In genomic region chr16:25425376-25425775, GRCm38 (mm10) we compare ENCODE assay signal across 28 mouse cellular contexts.
DNase-seq lines count a peak whose midpoint lies in the region; ATAC-seq and TF ChIP-seq lines count a peak whose summit lies in the region.
"Had no signal": no experiment of that assay in that cellular context is flagged by ENCODE, and none has a peak within 500 bp of the region (broad histone marks: within the 10 kb centered on the region; RNA-seq: fewer than 3 reads in every experiment).

No protein-coding gene starts in this region.

- no peaks in the 10 kb centered on the region for H3K9me3 ChIP-seq in embryonic facial prominence, embryonic 14.5 days (ENCODE audit: control insufficient read depth, low read length)
- H3K9me3 ChIP-seq in embryonic facial prominence, embryonic 10.5 days, result no peaks in the 10 kb centered on the region
- no peaks in the 10 kb centered on the region for H3K9me3 ChIP-seq in hindbrain, embryonic 14.5 days (ENCODE audit: control insufficient read depth, low read length)
- H3K9me3 ChIP-seq in hindbrain, postnatal 0 days (ENCODE audit: low read length), result no peaks in the 10 kb centered on the region
- H3K9me3 ChIP-seq: heart, embryonic 10.5 days; heart, embryonic 15.5 days; liver, embryonic 15.5 days; lung, embryonic 15.5 days; neural tube, embryonic 12.5 days had no signal

- H3K9ac ChIP-seq in embryonic facial prominence, embryonic 14.5 days (ENCODE audit: low read depth, low read length), result no peak overlapping the region
- H3K9ac ChIP-seq in hindbrain, embryonic 14.5 days, result no peak overlapping the region
- H3K9ac ChIP-seq in hindbrain, postnatal 0 days (replicated peaks; ENCODE audit: low read length), result no peak overlapping the region
- H3K9ac ChIP-seq: heart, embryonic 15.5 days; liver, embryonic 15.5 days; lung, embryonic 15.5 days; neural tube, embryonic 12.5 days had no signal

- H3K4me3 ChIP-seq in embryonic facial prominence, embryonic 14.5 days (ENCODE audit: low read depth, low read length), result no peak overlapping the region
- H3K4me3 ChIP-seq in embryonic facial prominence, embryonic 10.5 days, result no peak overlapping the region
- no peak overlapping the region for H3K4me3 ChIP-seq in hindbrain, embryonic 14.5 days (replicated peaks; ENCODE audit: low read length)
- no peak overlapping the region for H3K4me3 ChIP-seq in hindbrain, postnatal 0 days (ENCODE audit: low read length)
- H3K4me3 ChIP-seq: heart, embryonic 10.5 days; heart, embryonic 15.5 days; liver, embryonic 15.5 days; lung, embryonic 15.5 days; neural tube, embryonic 12.5 days had no signal

- no peaks in the 10 kb centered on the region for H3K27me3 ChIP-seq in embryonic facial prominence, embryonic 14.5 days (replicated peaks; ENCODE audit: control insufficient read depth, insufficient read depth, low read length)
- no peaks in the 10 kb centered on the region for H3K27me3 ChIP-seq in embryonic facial prominence, embryonic 10.5 days (replicated peaks; ENCODE audit: low read depth, poor library complexity, severe bottlenecking)
- no peaks in the 10 kb centered on the region for H3K27me3 ChIP-seq in hindbrain, embryonic 14.5 days (ENCODE audit: control insufficient read depth, insufficient read depth, low read length)
- H3K27me3 ChIP-seq in hindbrain, postnatal 0 days (ENCODE audit: insufficient read depth, low read length), result no peaks in the 10 kb centered on the region
- H3K27me3 ChIP-seq: heart, embryonic 15.5 days; liver, embryonic 15.5 days; lung, embryonic 15.5 days; neural tube, embryonic 12.5 days had no signal

- TF ChIP-seq CTCF in hindbrain, postnatal 0 days (IDR thresholded peaks at IDR 0.05; ENCODE audit: low read depth), result no peak

- peaks cover 12% of the 10 kb centered on the region for H3K4me1 ChIP-seq in embryonic facial prominence, embryonic 14.5 days (ENCODE audit: control insufficient read depth, insufficient read depth, low read length)
- peaks cover 17% of the 10 kb centered on the region for H3K4me1 ChIP-seq in embryonic facial prominence, embryonic 10.5 days
- H3K4me1 ChIP-seq in hindbrain, embryonic 14.5 days (replicated peaks; ENCODE audit: control insufficient read depth, insufficient read depth, low read length), result peaks cover 5% of the 10 kb centered on the region; the same call in 1 of the 2 replicates
- no peaks in the 10 kb centered on the region for H3K4me1 ChIP-seq in hindbrain, postnatal 0 days (ENCODE audit: insufficient read depth, low read length)
- H3K4me1 ChIP-seq: heart, embryonic 10.5 days; heart, embryonic 15.5 days; liver, embryonic 15.5 days; neural tube, embryonic 12.5 days had no signal

- 56% methylated on average over 1 of the region's 1 CpGs for WGBS in embryonic facial prominence, embryonic 14.5 days
- WGBS in embryonic facial prominence, embryonic 10.5 days, result 51% methylated on average over 1 of the region's 1 CpGs
- 36% methylated on average over 1 of the region's 1 CpGs for WGBS in hindbrain, embryonic 14.5 days
- 59% methylated on average over 1 of the region's 1 CpGs for WGBS in hindbrain, postnatal 0 days

- no peak for ATAC-seq in embryonic facial prominence, embryonic 14.5 days (ENCODE audit: low read depth)
- ATAC-seq in hindbrain, embryonic 14.5 days (ENCODE audit: low FRiP score), result no peak
- ATAC-seq in hindbrain, postnatal 0 days, result no peak
- ATAC-seq: intestine, embryonic 16.5 days; midbrain, embryonic 16.5 days had no signal

- H3K36me3 ChIP-seq in embryonic facial prominence, embryonic 14.5 days (ENCODE audit: control insufficient read depth, insufficient read depth, low read length), result no peaks in the 10 kb centered on the region
- H3K36me3 ChIP-seq in embryonic facial prominence, embryonic 10.5 days (replicated peaks), result no peaks in the 10 kb centered on the region
- no peaks in the 10 kb centered on the region for H3K36me3 ChIP-seq in hindbrain, embryonic 14.5 days (replicated peaks; ENCODE audit: control insufficient read depth, insufficient read depth)
- H3K36me3 ChIP-seq in hindbrain, postnatal 0 days (ENCODE audit: insufficient read depth, low read length), result no peaks in the 10 kb centered on the region
- H3K36me3 ChIP-seq: heart, embryonic 10.5 days; heart, embryonic 15.5 days; liver, embryonic 15.5 days; lung, embryonic 15.5 days; neural tube, embryonic 12.5 days had no signal

- DNase-seq in embryonic facial prominence, embryonic 14.5 days (ENCODE audit: low spot score), result peak; percentile 26
- DNase-seq in embryonic facial prominence, embryonic 10.5 days (ENCODE audit: low spot score), result no peak
- peak; percentile 29 for DNase-seq in hindbrain, embryonic 14.5 days (ENCODE audit: low spot score)
- no peak for DNase-seq in hindbrain, postnatal 0 days (ENCODE audit: low spot score)
- DNase-seq in NIH3T3 (ENCODE audit: low read depth), result peak; percentile 22
- DNase-seq in gonadal fat pad, adult 2 months (ENCODE audit: low read depth), result peak; percentile 92
- DNase-seq in lung, adult 18-20 months, result no peak
- no peak for DNase-seq in spleen, postnatal 36 days (ENCODE audit: low spot score in 2 of 2)
- DNase-seq: adrenal gland, adult 2 months; adrenal gland, postnatal 36 days; cerebellum, adult 2 months; cerebellum, postnatal 14 days; gastrocnemius, postnatal 10 days; heart, adult 11 months; kidney, adult 8-10 months; kidney, postnatal 10 days; layer of hippocampus, postnatal 36 days; left cerebral cortex, postnatal 4 days; liver; lung, postnatal 36 days; thymus, postnatal 14 days had no signal

- H3K4me2 ChIP-seq in embryonic facial prominence, embryonic 14.5 days (ENCODE audit: low read depth, low read length), result no peak overlapping the region
- H3K4me2 ChIP-seq in hindbrain, embryonic 14.5 days (replicated peaks), result no peak overlapping the region; the same call in 1 of the 2 replicates
- H3K4me2 ChIP-seq in hindbrain, postnatal 0 days (ENCODE audit: low read depth, low read length), result no peak overlapping the region
- H3K4me2 ChIP-seq: heart, embryonic 15.5 days; liver, embryonic 15.5 days; lung, embryonic 15.5 days; neural tube, embryonic 12.5 days had no signal

- no peak overlapping the region for H3K27ac ChIP-seq in embryonic facial prominence, embryonic 14.5 days (replicated peaks; ENCODE audit: low read depth, low read length)
- H3K27ac ChIP-seq in embryonic facial prominence, embryonic 10.5 days (replicated peaks), result no peak overlapping the region
- H3K27ac ChIP-seq in hindbrain, embryonic 14.5 days, result peak overlapping the region; percentile 57
- H3K27ac ChIP-seq in hindbrain, postnatal 0 days, result no peak overlapping the region
- H3K27ac ChIP-seq: heart, embryonic 10.5 days; heart, embryonic 15.5 days; liver, embryonic 15.5 days; neural tube, embryonic 12.5 days had no signal

Comparison
In these comparisons a context has a peak if more than half of its experiments do, and no peak if none do; other contexts are left out.
1. DNase-seq: peak in embryonic facial prominence, embryonic 14.5 days (single experiment), hindbrain, embryonic 14.5 days (single experiment), NIH3T3 (single experiment) and gonadal fat pad, adult 2 months (single experiment); none in embryonic facial prominence, embryonic 10.5 days (single experiment), hindbrain, postnatal 0 days (single experiment), lung, adult 18-20 months (0 of 2) and spleen, postnatal 36 days (0 of 2).